Mouse (Mus musculus) left cerebral cortex, postnatal 10 days (tissue): ENCODE data around the gene Map4k1. TPM values are rescaled to one million over a fixed set of nuclear protein-coding genes. Genes with fewer than 3 reads are reported as not detected.
"Not testable (repeated sequence)": the region's sequence is repeated elsewhere in the genome, so short reads cannot be mapped to it uniquely, and the experiment has no call there.

ENCODE experiments used
- DNase-seq, 2 experiments: peaks; one replicate each; pipeline ENCODE4 v3.0.0; 2021 to 2022; ENCODE audit warnings: low spot score in 2 of 2, mixed read lengths in 1 of 2; ENCODE audit errors: extremely low spot score in 1 of 2
- intact Hi-C: fragments of 180-260 bp; cut with DNase I; formaldehyde crosslinking; loops from one replicate; pipeline ENCODE4 v1.15.1; 2025
- total RNA-seq, 2 experiments: library from RNA; stranded (reverse); gene quantifications; 2 replicates each; pipeline ENCODE4 v1.2.3; 2021

Gene Map4k1
- total RNA-seq, 2 experiments from 2014 or later = 5.8 to 6.0 TPM

DNA sequence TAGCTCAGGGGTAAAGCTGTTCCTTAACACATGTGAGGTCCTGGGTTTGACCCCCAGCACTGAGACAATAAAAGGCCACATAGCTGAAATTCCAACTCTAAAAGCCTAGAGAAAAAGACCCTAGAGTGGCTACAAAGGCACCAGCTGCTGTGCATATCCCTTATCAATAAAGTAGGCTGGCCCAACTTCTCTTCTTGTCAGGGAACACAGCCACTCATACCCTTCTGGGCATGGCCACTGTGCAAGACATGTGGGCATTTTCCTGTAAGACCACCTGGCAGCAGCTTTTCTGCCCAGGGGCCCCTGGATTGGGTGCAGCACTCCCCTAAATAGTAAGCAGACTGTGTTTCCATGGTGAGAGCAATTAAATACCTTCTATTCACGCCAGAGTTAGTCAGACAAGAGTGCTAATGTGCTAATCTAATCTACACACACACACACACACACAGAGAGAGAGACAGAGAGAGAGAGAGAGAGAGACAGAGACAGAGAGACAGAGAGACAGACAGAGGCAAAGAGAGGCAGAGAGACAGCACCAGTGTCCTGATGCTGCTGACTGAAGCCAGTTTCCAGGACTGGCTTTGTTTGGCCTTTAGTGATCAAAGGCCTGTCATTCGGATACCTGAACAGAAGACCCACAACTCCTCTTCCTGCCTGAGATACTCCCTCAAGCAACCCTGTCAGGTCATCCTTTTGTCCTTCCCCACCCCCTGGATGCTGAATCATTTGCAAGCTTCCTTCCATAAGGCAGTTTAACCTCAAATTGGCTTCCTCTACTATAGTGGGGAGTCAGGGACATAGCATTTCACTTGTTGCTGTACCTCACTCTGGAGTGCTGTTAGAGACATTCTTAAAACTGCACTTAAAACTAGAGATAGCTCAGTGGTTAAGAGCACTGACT is 28.1 kb upstream of the Map4k1 start:
- DNase-seq = no peak
- intact Hi-C loops = no loop called here

DNA sequence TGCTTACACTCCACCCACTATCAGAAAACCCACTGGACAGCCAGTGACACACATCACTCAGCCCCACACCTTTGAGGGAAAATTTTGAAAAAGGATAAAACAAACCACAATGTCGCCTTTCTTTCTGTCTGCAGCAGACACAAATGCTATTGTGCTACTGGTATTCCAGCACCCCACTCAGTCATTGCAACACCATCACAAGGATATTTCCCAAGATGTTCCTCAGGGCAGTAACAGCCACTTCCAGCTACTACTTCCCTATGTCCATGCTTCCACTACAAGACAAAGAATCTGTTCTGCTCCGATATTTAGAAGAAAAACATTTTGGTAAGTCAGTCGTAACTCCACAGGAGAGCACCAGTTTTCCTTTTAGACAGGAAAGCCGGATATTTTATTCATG is 27.1 kb upstream of the Map4k1 start:
- intact Hi-C loops = no loop called here

DNA sequence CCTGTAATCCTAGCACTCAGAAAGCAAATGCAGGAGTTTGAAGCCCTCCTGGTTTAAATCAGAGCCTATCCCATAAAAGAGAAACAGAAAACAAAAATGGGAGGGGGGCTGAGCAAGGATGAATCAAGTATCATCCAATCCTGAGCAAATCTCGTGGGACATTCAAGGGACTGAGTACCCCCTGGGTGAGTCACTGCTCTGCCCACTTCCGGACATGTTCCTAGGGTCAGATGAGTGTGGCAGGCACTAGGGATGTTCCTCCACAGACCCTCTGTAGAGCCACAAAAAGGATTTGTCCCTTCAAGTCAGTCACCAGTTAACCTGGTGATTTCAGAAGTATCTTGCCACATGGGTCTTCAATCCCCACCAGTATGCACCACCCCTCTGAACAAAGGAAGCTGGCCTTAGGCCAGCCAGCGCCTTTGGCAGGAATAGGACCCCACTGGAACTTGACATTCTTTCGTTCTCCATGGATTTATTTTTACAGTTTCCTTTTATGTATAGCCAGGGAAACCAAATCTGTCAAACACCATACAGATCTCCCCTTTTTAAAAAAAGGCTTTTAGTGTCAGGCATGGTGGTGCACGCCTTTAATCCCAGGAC is 26.5 kb upstream of the Map4k1 start:
- intact Hi-C loops = no loop called here
- DNase-seq = no peak

More for the DNA sequence above, 27.1 kb upstream of the Map4k1 start:
- DNase-seq = no peak

DNA sequence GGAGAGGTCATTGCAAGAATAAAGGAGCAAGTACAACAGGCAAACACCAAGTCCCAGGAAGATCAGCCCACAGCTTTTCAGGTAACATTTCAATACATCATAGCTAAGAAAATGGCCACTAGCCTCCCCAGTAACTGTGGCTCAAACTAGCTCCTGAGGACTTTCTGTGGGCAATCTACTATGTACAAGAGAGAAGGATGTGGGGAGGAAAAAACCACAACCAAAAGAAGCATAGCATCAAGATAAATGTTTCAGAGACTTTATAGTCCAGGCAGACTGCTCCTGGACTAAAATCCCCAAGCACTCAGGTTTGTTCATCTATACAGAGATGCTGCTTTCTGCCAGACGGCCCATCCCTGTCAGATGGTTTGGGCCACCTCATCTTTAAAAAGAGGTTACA is 25.6 kb upstream of the Map4k1 start:
- DNase-seq = no peak
- intact Hi-C loops = no loop called here

DNA sequence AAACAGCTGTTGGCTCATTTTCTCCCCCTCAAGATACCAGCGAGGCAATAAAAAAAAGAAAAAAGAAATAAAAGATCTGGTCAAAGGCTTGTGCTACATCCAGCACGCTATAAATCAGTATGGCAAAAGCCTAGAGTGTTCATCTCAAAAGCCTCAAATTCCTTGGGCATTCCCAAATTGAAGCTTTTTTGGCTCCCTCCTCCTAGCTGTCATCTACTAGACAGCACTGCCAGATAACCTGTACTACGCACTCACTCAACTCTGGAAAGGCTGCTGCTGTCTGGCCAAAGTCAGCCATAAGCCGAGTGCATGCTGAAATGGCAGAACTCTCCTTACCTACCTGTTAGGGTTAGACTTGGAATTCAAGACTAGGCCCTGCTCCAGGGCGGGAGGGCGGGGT is 24.6 kb upstream of the Map4k1 start:
- no peak for DNase-seq
- intact Hi-C loops = no loop called here

DNA sequence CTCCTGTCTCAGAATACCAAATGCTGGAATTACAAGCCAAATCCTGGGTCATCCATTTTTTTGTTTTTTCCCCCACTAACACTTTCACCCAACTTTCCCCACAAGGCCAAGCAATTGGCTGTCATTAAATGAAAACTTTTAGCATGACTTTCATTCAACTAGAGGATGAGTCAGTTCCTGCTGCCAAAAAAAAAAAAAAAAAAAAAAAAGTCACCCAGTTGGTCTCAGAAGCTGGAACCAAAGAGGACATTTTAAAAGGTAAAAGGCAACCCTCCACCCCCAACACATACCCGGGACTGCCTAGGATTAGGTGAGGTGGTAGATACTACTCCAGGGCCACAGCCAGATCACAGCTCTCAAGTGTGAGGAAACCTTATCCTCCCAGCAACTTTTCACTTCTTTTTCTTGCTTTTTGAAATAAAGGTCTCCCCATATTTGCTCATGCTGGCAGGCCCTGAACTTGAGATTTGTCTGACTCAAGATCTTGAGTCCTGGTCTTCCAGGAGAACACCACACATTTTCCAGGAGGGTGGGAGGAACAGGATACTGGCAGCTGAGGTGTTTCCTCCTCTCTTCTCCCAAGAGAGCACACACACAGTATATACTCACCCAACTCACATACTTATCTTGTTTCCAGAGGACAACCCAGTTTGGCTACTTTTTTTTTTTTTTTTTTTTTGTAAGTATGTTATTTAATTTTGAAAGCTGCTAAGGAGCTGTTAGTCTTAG is 23.7 kb upstream of the Map4k1 start:
- intact Hi-C loops = no loop called here
- no peak for DNase-seq

DNA sequence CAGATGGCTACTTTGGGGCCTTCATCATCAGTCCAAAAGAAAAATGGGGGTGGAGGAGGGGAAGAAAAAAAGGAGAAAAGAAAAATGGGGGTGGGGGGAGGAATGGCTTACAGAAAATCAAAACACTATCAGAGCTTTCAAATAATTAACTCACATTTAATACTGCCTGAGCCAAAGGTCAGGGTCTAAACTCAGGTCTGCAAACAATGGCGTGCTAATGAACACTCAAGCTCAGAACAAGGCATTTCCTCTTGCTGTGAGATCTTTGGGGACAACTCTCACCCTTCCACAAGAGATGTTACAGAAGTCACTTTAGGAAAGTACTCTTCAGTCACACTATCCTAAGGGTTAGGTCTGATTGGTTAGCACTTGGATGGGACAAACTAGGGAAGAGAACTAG is 23.1 kb upstream of the Map4k1 start:
- DNase-seq = no peak
- intact Hi-C loops = no loop called here

DNA sequence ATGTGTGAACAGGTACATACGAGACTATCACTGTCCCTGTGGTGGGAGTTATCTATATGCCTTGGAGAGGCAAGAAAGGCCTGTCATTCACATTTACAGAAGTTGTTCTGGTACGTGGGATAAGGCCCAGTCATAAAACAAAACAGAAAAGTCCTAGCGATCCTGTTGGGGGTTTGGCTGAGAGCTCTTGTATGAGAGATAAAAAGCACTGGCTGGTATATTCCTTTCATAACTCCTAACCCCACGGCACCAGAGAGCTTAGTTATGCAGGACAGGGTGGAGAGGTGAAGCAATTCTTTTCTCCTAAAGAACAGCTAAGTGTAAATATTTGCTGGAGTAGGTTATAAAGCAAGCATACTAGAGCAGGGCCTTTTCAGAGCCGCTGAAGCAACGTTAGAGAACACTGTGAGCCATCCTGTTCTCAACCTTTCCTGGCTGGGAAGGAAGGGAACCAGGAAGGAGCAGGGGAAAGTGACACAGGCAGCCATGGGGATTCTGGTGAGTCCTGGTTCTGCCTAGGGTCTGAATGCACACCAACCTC is 22.3 kb upstream of the Map4k1 start:
- intact Hi-C loops = loop anchor here (5.0 to 10.0 kb wide), 2 partner anchors 37 to 175 kb away; partner anchors contain the start of gene Rinl
- DNase-seq = no peak

DNA sequence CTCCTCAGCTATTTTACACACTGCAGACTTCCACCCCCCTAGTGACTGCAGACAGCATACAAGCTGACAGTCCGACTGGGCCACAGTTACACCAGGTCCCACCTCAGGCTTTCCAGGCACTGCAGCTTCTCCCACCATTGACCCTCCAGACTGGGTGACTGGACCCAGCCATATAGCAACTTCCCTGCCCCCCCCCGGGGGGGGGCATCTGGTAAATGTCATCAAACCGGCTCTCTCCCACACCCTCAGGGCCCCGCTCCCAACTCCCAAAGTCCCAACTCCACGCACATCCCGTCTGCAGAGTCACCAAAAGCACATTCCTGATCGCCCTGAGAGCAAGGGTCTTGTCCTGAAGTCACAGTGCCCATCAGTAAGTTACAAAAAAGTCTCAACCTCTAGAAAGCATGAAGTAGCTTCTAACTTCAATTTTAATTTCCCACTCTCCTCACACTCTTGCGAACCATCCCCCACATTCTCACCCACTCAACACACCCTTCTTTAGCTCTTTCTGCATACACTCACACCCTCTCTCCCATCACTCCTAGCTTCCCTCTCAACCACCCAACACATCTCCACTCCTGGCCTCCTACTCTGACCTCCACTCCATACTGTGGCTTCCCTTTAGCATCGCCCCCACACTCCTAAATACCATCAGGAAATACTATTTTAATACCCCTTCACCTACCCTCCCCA is 21.4 kb upstream of the Map4k1 start:
- DNase-seq = no peak
- intact Hi-C loops = loop anchor here (5.0 to 10.0 kb wide), 2 partner anchors 38 to 176 kb away; partner anchors contain the start of gene Rinl

DNA sequence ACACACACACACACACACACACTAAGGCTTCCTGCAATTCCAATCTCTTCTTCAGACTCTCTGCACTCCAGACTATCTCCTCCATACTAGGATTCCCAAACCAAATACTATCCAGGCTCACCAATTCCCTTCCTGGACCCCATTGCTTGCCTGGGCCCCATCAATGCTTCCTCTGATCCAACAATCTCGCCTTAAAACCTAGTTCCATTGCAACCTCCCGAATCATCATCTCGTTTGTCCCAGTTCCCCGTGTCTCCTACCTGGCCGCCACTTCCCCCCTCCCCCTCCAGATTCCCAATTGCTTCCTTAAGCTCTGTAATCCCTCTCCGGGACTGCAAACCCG is 20.3 kb upstream of the Map4k1 start:
- intact Hi-C loops = loop anchor here (5.0 to 10.0 kb wide), 2 partner anchors 39 to 177 kb away; partner anchors contain the start of gene Rinl
- DNase-seq = no peak

DNA sequence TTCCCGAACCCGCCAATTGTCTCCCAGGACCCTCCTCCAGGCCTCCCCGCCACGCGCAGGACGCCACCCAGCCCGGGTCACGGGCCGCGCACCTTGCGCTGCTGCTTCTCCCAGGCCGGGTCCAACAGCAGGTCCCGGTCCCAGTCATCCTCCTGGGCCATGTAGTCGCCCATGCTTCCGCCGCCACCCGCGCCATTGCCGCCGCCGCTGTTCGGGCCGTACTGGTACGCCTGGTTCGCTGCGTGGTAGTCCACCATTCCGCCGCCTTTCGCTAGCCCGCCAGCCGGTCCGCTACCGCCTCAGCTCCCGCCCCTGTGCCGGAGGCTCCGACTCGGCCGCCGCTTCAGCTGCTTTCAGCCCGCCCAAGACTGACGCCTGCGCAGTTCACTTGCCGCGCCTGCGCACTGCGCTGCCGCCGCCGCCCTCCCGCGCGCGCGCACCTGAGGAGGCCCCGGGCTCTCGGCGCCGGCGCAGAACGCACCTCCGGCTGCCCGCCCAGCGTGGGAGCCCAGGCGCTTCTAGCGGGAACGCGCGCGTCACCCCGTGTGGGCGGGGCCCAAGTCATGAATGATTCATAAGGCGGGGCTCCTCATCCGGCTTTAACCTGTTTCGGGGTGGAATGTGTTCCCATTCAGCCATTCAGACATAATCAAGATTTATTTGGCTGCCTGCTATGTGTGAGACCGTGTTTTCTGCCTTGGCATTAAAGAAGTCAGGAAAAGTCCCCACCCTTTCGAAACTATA is 19.8 kb upstream of the Map4k1 start, which contains the start of gene Actn4:
Gene Actn4, minus strand, starts transcription at position 414 of the 744 bp plus-strand sequence.
- intact Hi-C loops = loop anchor here (5.0 to 10.0 kb wide), 2 partner anchors 40 to 177 kb away; partner anchors contain the start of gene Rinl
- DNase-seq = peak; percentile 95 to 99

DNA sequence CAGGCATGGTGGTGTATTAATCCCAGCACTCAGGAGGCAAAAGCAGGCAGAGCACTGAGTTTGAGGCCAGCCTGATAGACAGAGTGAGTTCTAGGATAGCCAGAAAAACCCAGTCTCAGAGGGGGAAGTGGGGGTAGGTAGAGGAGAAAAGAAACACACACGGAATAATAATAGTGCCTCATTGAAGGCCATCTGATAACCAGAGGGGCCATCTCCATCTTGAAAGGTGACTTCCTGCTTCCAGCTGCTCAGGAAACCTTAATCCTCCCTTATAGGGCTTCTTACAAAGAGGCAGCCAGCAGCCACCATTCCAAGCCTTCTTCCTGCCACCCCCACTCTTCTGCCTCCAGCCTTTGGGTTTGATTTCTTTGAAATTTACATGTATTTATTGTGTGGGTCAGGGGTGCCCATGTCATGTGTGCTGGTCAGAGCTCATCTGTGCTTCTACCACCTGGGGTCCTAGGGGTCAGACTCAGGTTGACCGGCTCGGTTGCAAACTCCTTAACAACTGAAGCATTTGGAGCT is 18.4 kb upstream of the Map4k1 start:
- DNase-seq = no peak
- intact Hi-C loops = loop anchor here (5.0 to 10.0 kb wide), 2 partner anchors 41 to 179 kb away; partner anchors contain the start of gene Rinl

DNA sequence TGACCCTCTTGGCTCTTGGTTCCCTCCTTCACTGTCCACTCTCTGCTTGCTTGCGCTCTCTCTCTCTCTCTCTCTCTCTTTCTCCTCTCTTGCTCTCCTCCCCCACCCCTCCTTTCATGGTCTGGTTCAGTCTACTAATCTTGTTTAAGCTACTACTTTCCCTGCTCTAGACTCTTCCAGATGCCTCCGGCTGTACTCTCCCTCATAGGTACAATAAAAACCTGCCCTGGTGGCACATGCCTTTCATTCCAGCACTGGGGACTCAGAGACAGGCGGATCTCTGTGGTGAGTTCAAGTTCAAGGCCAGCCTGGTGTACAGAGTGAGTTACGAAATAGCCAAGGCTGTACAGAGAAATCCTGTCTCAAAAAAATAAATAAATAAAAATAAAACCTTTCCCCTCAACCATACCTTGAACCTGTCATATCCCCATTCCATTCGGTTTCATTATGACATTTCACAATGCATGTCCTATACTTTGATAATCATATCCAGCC is 16.5 kb upstream of the Map4k1 start:
- no peak for DNase-seq
- intact Hi-C loops = loop anchor here (10.0 kb wide), 1 partner anchor 181 kb away; the partner anchor contains the start of gene Rinl

DNA sequence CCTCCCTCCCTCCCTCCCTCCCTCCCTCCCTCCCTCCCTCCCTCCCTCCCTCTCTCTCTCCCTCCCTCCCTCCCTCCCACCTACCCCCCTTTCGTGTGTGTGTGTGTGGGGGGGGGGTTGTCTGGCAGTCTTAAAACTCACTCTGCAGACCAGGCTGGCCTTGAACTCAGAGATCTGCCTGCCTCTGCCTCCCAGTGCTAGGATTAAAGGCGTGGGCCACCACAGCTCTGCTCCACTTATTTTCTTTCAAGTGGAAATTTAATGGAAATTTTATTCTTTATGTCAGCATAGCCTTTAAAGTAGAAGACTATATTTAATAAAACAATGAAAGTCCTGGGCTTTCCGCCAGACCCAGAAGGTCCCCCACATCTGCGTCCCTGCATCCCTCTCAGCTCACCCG is 15.7 kb upstream of the Map4k1 start:
- DNase-seq = no peak
- intact Hi-C loops = loop anchor here (10.0 kb wide), 1 partner anchor 181 kb away; the partner anchor contains the start of gene Rinl

DNA sequence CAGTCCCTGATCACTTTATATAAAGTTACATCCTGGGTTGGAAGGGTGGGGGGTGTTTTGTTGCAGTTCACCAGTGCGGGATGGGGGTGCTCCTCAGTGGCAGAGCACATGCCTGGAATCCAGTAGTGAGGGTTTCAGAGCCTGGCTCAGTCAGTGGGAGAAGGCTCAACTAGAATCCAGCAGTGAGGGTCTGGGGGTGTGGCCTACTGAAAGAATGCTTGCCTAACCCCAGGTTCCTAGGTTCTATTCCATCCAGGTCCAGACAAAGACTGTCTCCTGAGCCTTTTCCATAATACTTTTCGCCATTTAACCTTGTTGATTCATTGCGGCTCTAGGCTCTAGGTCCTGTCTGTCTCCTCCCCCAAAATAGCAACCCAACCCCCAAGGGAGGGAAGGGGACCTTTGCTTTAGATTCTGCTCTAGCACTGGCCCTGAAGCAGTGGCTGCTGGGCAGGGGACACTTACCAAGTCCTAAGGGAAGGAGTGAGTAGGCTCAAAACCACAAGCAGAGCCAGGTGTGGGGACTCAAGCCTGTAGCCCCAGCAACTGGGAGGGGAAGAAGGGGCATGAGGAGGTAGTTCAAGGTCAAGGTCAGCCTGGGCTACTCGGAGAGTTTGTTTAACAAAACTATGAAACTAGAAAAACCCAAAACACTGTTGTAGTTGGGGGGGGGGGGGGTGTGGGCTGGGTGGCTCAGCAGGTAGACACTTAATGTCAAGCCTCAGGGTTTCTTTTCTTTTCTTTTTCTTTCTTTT is 14.9 kb upstream of the Map4k1 start:
- intact Hi-C loops = loop anchor here (10.0 kb wide), 1 partner anchor 182 kb away; the partner anchor contains the start of gene Rinl
- DNase-seq = no peak

DNA sequence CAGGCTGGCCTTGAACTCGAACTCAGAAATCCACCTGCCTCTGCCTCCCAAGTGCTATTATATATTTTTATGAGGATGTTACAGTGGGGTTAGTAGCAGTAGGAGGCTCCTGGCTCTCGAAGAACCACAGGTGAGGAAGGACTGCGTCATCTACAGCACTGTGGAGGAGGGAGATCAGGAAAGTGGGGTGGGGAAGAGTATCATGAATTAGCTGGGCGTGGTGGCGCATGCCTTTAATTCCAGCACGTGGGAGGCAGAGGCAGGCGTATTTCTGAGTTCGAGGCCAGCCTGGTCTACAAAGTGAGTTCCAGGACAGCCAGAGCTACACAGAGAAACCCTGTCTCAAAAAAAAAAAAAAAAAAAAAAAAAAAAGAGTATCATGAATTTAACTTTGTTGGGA is 13.7 kb upstream of the Map4k1 start:
- intact Hi-C loops = loop anchor here (10.0 kb wide), 1 partner anchor 183 kb away; the partner anchor contains the start of gene Rinl
- not testable (repeated sequence) for DNase-seq
